Mouse (Mus musculus) liver, embryonic 11.5 days (tissue): ENCODE measurements at regions not wholly inside any gene's neighbourhood (a gene's known extent, or its start where the extent isn't known, plus 50 kb on each side); places are given as distances from the start of the nearest gene placed in this dataset.

Experiments
- ATAC-seq: fragments of 200-750 bp; cut with Nextera tagmentation; replicated peaks from 2 replicates; pipeline ENCODE4 v1.8.0; 2017; ENCODE audit warnings: moderate number of reproducible peaks, mild to moderate bottlenecking, moderate TSS enrichment, moderate library complexity; ENCODE audit not compliant: low FRiP score
- DNase-seq: peaks from one replicate; pipeline ENCODE4 v3.0.0-alpha.2; 2017; ENCODE audit warnings: low spot score
- H3K27ac ChIP-seq: fragments of 300-500 bp; sonication (generic); 2 replicates; pipeline ENCODE4 v1.5.1; 2014; ENCODE audit warnings: mild to moderate bottlenecking, low read depth, low read length, control low read depth
- H3K27me3 ChIP-seq: fragments of 300-500 bp; sonication (generic); replicated peaks from 2 replicates; pipeline ENCODE4 v1.6.1; 2014; ENCODE audit warnings: low read length, mixed read lengths; ENCODE audit not compliant: control insufficient read depth, insufficient read depth
- H3K36me3 ChIP-seq: fragments of 300-500 bp; sonication (generic); 2 replicates; pipeline ENCODE4 v1.6.1; 2014; ENCODE audit warnings: mild to moderate bottlenecking, low read length, moderate library complexity, mixed read lengths; ENCODE audit not compliant: control insufficient read depth, insufficient read depth
- H3K4me1 ChIP-seq: fragments of 300-500 bp; sonication (generic); replicated peaks from 2 replicates; pipeline ENCODE4 v1.6.1; 2014; ENCODE audit warnings: low read length, mixed read lengths; ENCODE audit not compliant: control insufficient read depth, insufficient read depth
- H3K4me2 ChIP-seq: fragments of 300-500 bp; sonication (generic); 2 replicates; pipeline ENCODE4 v1.6.1; 2014; ENCODE audit warnings: mild to moderate bottlenecking, control low read depth, moderate library complexity
- H3K4me3 ChIP-seq: fragments of 300-500 bp; sonication (generic); 2 replicates; pipeline ENCODE4 v1.5.1; 2014; ENCODE audit warnings: low read depth, low read length, control low read depth
- H3K9ac ChIP-seq: fragments of 300-500 bp; sonication (generic); 2 replicates; pipeline ENCODE4 v1.6.1; 2014; ENCODE audit warnings: low read depth, low read length, control low read depth
- H3K9me3 ChIP-seq: fragments of 300-500 bp; sonication (generic); 2 replicates; pipeline ENCODE4 v1.6.1; 2016; ENCODE audit warnings: low read length, inconsistent platforms, mixed read lengths; ENCODE audit not compliant: control insufficient read depth
- WGBS: fragments of 180-500 bp; shearing (Covaris S2); extraction: QIAGEN DNeasy Blood & Tissue Kit; methylation state at CpG from one replicate; pipeline ENCODE4 v1.1.7; 2014; 5-methylcytosine and 5-hydroxymethylcytosine counted together

DNA sequence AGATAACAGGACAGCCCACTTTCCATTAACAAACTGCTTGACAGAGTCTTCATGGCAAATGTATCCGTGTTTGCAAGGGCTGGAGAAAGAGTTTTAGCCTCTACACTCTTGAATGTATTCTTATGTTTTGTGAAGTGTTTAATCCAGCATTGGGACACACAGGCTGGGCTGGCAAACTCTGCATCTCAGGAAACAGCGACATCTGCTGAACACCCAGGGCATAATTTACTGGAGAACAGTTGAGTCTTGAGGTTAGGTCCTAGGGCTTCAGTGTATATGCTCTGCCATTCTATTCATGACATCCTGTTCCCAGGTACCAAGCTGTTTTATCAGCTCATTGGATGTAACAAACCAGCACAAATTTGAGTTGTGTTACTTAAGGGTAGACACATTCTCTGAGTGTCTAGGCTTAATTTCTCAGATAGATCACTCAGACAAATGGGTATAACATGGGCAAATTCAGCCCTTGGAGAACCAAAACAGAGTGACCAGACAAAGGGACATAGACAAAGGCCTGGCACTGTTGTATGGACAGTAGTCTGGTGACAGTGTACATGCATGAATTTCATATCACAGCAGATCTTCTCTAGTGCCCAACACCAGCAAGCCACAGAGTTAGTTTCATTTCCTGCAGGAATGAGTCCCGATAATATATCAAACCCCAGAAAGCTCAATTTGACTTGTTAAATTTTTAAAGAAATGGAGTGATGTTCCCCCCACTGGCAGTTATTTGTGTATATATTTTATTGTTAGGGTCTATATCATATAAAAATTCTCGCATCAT, 477.9 kb downstream of the Bmp2 start:
- 58% methylated on average over 4 of the region's 4 CpGs for WGBS
- H3K36me3 ChIP-seq, result no peaks in the 10 kb centered on the region
- H3K4me1 ChIP-seq, result no peaks in the 10 kb centered on the region
- no peaks in the 10 kb centered on the region for H3K9me3 ChIP-seq
- ATAC-seq (no peak; the same call in 1 of the 2 replicates), DNase-seq (no peak)
- H3K4me2 ChIP-seq, result no peak overlapping the region
- H3K27me3 ChIP-seq, result no peaks in the 10 kb centered on the region
- no peak overlapping the region for H3K27ac ChIP-seq
- H3K9ac ChIP-seq, result no peak overlapping the region
- H3K4me3 ChIP-seq, result no peak overlapping the region

DNA sequence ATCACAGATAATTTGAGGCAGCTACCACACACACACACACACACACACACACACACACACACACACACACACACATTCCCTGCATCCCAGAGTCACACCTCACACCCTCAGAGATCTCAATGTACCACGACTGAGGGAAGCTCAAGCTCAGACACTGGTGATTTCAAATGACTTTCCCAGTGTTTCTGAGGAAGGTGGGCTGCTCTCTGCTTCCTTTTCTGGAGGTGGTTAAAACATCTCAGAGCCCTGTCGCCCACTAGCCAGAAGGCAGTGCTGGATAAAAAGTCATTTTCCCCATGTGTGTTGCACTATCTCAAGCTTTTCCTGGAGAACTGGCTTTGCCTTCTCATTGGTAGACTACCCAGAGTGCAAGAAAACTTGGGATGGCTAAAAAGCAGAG, 477.2 kb downstream of the Bmp2 start:
- Histone ChIP-seq H3K4me2 (no peak overlapping the region), H3K27me3 (no peaks in the 10 kb centered on the region), H3K4me1 (no peaks in the 10 kb centered on the region), H3K36me3 (no peaks in the 10 kb centered on the region), H3K9me3 (no peaks in the 10 kb centered on the region), H3K27ac (no peak overlapping the region), H3K9ac (no peak overlapping the region), H3K4me3 (no peak overlapping the region)
- no peak for DNase-seq
- WGBS, result 57% methylated on average over 2 of the region's 2 CpGs
- ATAC-seq, result no peak

DNA sequence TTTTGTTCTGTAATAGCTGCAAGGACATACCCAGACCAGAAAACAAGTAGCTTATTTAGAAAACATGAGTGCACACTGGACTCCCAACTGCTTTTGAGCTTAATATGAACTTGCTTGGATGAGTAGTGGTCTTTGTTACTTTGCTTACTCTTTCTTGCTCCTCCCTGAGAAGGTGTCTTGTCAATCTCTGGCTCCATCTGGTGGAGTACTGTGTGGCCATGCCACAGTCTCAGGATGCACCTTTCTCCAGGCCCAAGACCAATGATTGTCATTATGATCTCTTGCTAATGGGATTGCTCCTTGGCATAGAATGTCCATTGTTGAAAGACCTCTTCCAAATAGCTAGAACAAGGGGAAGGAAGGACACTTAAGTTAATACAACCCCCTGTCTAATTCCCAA, 465.1 kb downstream of the Bmp2 start:
- Histone ChIP-seq H3K4me1 (no peaks in the 10 kb centered on the region), H3K4me3 (no peak overlapping the region), H3K27ac (no peak overlapping the region), H3K27me3 (no peaks in the 10 kb centered on the region), H3K4me2 (no peak overlapping the region), H3K36me3 (no peaks in the 10 kb centered on the region), H3K9me3 (no peaks in the 10 kb centered on the region), H3K9ac (no peak overlapping the region)
- ATAC-seq (no peak), DNase-seq (no peak)

DNA sequence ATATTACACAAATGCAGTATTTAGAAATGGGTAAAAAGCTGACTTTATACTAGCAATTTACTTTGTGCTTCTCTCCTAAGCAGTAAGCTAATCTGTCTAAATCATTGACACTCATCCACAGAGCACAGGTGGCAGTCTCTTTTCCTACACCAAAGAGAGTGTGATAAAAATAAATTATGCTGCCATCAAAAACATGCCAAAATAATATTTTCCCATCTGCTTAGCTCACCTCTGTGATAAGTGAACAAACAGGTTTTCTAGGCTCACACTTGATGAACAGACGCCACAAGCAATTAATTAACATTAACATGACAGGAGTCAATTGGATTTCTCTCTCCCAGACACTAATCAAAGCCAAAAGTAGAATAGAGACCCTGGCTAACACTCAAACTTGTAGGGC, 451.2 kb downstream of the Bmp2 start:
- no peak overlapping the region for H3K27ac ChIP-seq
- no peak for ATAC-seq
- H3K4me2 ChIP-seq, result no peak overlapping the region
- no peaks in the 10 kb centered on the region for H3K27me3 ChIP-seq
- no peaks in the 10 kb centered on the region for H3K4me1 ChIP-seq
- 62% methylated on average over 1 of the region's 1 CpGs for WGBS
- H3K9ac ChIP-seq, result no peak overlapping the region
- no peak overlapping the region for H3K4me3 ChIP-seq
- no peaks in the 10 kb centered on the region for H3K36me3 ChIP-seq
- DNase-seq, result no peak
- H3K9me3 ChIP-seq, result no peaks in the 10 kb centered on the region

DNA sequence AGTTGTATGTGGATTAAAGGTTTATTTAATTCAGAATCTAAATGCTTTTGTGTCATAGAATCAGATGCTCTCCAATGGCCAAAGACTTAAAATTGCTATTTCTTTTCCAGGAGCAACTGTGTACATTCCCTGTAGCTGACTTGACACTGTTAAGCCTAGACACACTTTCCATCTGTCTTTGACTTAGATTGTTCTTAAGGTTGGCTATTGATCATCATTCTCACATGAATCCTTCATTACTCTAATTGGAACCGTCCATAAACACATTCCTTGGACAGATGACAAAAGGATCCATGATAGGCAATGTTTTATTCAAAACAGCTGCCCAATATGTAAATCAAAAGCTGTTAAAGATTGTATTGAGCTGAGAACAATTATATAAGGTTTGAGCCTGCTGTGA, 442.8 kb downstream of the Bmp2 start:
- ATAC-seq (no peak), DNase-seq (no peak)
- 59% methylated on average over 1 of the region's 1 CpGs for WGBS
- H3K9me3 ChIP-seq, result no peaks in the 10 kb centered on the region
- H3K9ac ChIP-seq, result no peak overlapping the region
- no peaks in the 10 kb centered on the region for H3K27me3 ChIP-seq
- no peaks in the 10 kb centered on the region for H3K36me3 ChIP-seq
- no peak overlapping the region for H3K27ac ChIP-seq
- H3K4me1 ChIP-seq, result no peaks in the 10 kb centered on the region
- H3K4me3 ChIP-seq, result no peak overlapping the region
- H3K4me2 ChIP-seq, result no peak overlapping the region

DNA sequence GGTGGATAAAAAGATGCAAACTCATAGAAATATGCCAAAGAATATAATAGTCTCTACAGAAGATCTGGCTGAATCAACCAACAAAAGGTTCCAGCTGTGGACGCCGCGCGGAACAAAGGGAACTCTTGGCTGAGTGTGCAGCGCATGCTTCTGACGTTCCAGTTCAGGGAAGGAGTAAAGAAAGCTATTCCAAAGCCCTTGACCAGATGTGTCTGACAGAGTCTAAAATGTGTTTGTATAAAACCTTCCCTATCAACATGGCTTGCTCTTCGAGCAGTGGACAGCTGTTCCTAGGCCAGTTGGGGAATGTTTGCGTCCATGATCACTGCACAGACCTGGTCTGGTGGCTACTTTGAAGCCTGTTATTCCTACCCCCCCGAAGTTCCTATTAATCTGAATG, 442.4 kb downstream of the Bmp2 start:
- no peak overlapping the region for H3K4me3 ChIP-seq
- DNase-seq (no peak), ATAC-seq (no peak)
- H3K27ac ChIP-seq, result no peak overlapping the region
- no peaks in the 10 kb centered on the region for H3K9me3 ChIP-seq
- no peaks in the 10 kb centered on the region for H3K36me3 ChIP-seq
- no peak overlapping the region for H3K4me2 ChIP-seq
- no peaks in the 10 kb centered on the region for H3K4me1 ChIP-seq
- WGBS, result 86% methylated on average over 9 of the region's 9 CpGs
- H3K9ac ChIP-seq, result no peak overlapping the region
- H3K27me3 ChIP-seq, result no peaks in the 10 kb centered on the region

DNA sequence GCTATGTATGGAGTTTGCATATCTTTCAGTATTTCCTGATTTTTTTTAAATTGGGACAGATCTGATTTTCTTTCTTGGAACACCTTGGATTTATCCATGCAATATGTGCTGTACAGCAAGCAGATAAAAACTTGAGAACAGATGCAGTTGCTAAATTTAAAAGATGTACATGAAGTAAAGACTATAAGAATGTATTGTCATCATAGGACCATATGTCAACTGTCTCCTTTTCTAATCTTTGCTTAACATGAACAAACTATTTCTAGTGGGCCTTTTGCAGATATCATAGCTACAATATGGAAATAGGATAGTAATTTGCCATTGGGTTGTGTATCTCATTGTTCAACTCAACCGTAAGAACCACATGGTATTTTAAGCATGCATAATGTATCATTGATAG, 435.7 kb downstream of the Bmp2 start:
- Histone ChIP-seq H3K27ac (no peak overlapping the region), H3K36me3 (no peaks in the 10 kb centered on the region), H3K9me3 (no peaks in the 10 kb centered on the region), H3K27me3 (no peaks in the 10 kb centered on the region), H3K4me3 (no peak overlapping the region), H3K4me1 (no peaks in the 10 kb centered on the region), H3K4me2 (no peak overlapping the region), H3K9ac (no peak overlapping the region)
- 91% methylated on average over 1 of the region's 1 CpGs for WGBS
- DNase-seq (no peak), ATAC-seq (no peak)
